Mouse (Mus musculus): ENCODE measurements around the gene Lrrc28. TPM values are rescaled to one million over a fixed set of nuclear protein-coding genes. Genes with fewer than 3 reads are reported as not detected.

The Lrrc28 gene
- total RNA-seq, 2 experiments from 2014 or later, result 15.5 TPM

GRCm38 (mm10) chr7:67647277-67647676, 2.2 kb upstream of the Lrrc28 start, which contains the start of gene Ttc23:
Gene Ttc23 (plus strand): TSS chr7:67647410.
- peak in 1 of 2 experiments; percentile 18 for DNase-seq
- intact Hi-C loops (cut with DNase I), result no loop called here

GRCm38 (mm10) chr7:67646131-67646530, 1.1 kb upstream of the Lrrc28 start:
- DNase-seq, result no peak
- intact Hi-C loops (cut with DNase I), result no loop called here

- intact Hi-C loops (cut with DNase I), result no loop called here
Measured at GRCm38 (mm10) chr7:67645681-67646014, 580 bp upstream of the Lrrc28 start.

GRCm38 (mm10) chr7:67644291-67644690, 777 bp downstream of the Lrrc28 start:
- intact Hi-C loops (cut with DNase I), result no loop called here

More at GRCm38 (mm10) chr7:67645681-67646014, 580 bp upstream of the Lrrc28 start:
- DNase-seq, result no peak

GRCm38 (mm10) chr7:67642955-67643354, 2.1 kb downstream of the Lrrc28 start:
- no peak for DNase-seq
- intact Hi-C loops (cut with DNase I), result no loop called here

More at GRCm38 (mm10) chr7:67644291-67644690, 777 bp downstream of the Lrrc28 start:
- DNase-seq, result no peak

GRCm38 (mm10) chr7:67639006-67639405, 6.1 kb downstream of the Lrrc28 start:
- intact Hi-C loops (cut with DNase I), result no loop called here
- DNase-seq, result no peak

- intact Hi-C loops (cut with DNase I), result no loop called here
- DNase-seq, result no peak
Measured at GRCm38 (mm10) chr7:67636161-67636560, 8.9 kb downstream of the Lrrc28 start.

GRCm38 (mm10) chr7:67634210-67634609, 10.9 kb downstream of the Lrrc28 start:
- intact Hi-C loops (cut with DNase I), result loop anchor here (5.0 kb wide), 1 partner anchor 927 kb away; no protein-coding TSS in a partner anchor

GRCm38 (mm10) chr7:67632380-67632779, 12.7 kb downstream of the Lrrc28 start:
- DNase-seq, result no peak
- intact Hi-C loops (cut with DNase I), result loop anchor here (5.0 kb wide), 1 partner anchor 925 kb away; no protein-coding TSS in a partner anchor

More at GRCm38 (mm10) chr7:67634210-67634609, 10.9 kb downstream of the Lrrc28 start:
- DNase-seq, result no peak

GRCm38 (mm10) chr7:67630817-67631216, 14.3 kb downstream of the Lrrc28 start:
- peak; percentile 77 to 84 for DNase-seq
- intact Hi-C loops (cut with DNase I), result loop anchor here (1.0 to 5.0 kb wide), 4 partner anchors 388 to 924 kb away; no protein-coding TSS in a partner anchor

GRCm38 (mm10) chr7:67629681-67630080, 15.4 kb downstream of the Lrrc28 start:
- DNase-seq, result no peak
- intact Hi-C loops (cut with DNase I), result loop anchor here (2.0 to 5.0 kb wide), 4 partner anchors 257 to 922 kb away; partner anchors contain the start of gene Mef2a

- intact Hi-C loops (cut with DNase I), result loop anchor here (5.0 kb wide), 1 partner anchor 254 kb away; the partner anchor contains the start of gene Mef2a
- DNase-seq, result no peak
Measured at GRCm38 (mm10) chr7:67626671-67627070, 18.4 kb downstream of the Lrrc28 start.

- intact Hi-C loops (cut with DNase I), result loop anchor here (5.0 kb wide), 2 partner anchors 60 to 160 kb away; no protein-coding TSS in a partner anchor
- no peak for DNase-seq
Measured at GRCm38 (mm10) chr7:67622151-67622550, 22.9 kb downstream of the Lrrc28 start.

GRCm38 (mm10) chr7:67619836-67620235, 25.2 kb downstream of the Lrrc28 start:
- intact Hi-C loops (cut with DNase I), result loop anchor here (5.0 kb wide), 2 partner anchors 58 to 158 kb away; no protein-coding TSS in a partner anchor
- no peak for DNase-seq

- intact Hi-C loops (cut with DNase I), result no loop called here
- no peak for DNase-seq
Measured at GRCm38 (mm10) chr7:67618316-67618715, 26.8 kb downstream of the Lrrc28 start.

- intact Hi-C loops (cut with DNase I), result no loop called here
- no peak for DNase-seq
Measured at GRCm38 (mm10) chr7:67617646-67618045, 27.4 kb downstream of the Lrrc28 start.

GRCm38 (mm10) chr7:67616890-67617289, 28.2 kb downstream of the Lrrc28 start:
- intact Hi-C loops (cut with DNase I), result no loop called here
- DNase-seq, result no peak

- DNase-seq, result no peak
- intact Hi-C loops (cut with DNase I), result no loop called here
Measured at GRCm38 (mm10) chr7:67614464-67614861, 30.6 kb downstream of the Lrrc28 start.

GRCm38 (mm10) chr7:67613795-67614463, 31.1 kb downstream of the Lrrc28 start:
- intact Hi-C loops (cut with DNase I), result no loop called here
- peak; percentile 47 to 49 for DNase-seq

- intact Hi-C loops (cut with DNase I), result no loop called here
- no peak for DNase-seq
Measured at GRCm38 (mm10) chr7:67608348-67609024, 36.6 kb downstream of the Lrrc28 start.

GRCm38 (mm10) chr7:67607669-67608347, 37.3 kb downstream of the Lrrc28 start:
- no peak for DNase-seq
- intact Hi-C loops (cut with DNase I), result no loop called here
